Mouse (Mus musculus): ENCODE measurements at regions not wholly inside any gene's neighbourhood (a gene's known extent, or its start where the extent isn't known, plus 50 kb on each side); places are given as distances from the start of the nearest gene placed in this dataset.
A peak's percentile ranks its signal among the peaks of the same experiment; 100 is the strongest.

- no peak for TF ChIP-seq CTCF (IDR thresholded peaks at IDR 0.05)
- no peaks in the 10 kb centered on the region for H3K27me3 ChIP-seq
- ChIA-PET POLR2A (no interaction called here), CTCF (no interaction called here)
- DNase-seq (ENCODE audit: low read depth, low spot score) (peak; percentile 44), ATAC-seq (peak; percentile 83)
- in situ Hi-C loops (cut with MboI; ENCODE audit: low pct_unique_long_range_greater_than_20kb) = loop anchor here (10.0 kb wide), 1 partner anchor 129 kb away; no protein-coding TSS in a partner anchor
Observed at GRCm38 (mm10) chr7:70703784-70704183, 337.2 kb upstream of the Nr2f2 start.

DNA sequence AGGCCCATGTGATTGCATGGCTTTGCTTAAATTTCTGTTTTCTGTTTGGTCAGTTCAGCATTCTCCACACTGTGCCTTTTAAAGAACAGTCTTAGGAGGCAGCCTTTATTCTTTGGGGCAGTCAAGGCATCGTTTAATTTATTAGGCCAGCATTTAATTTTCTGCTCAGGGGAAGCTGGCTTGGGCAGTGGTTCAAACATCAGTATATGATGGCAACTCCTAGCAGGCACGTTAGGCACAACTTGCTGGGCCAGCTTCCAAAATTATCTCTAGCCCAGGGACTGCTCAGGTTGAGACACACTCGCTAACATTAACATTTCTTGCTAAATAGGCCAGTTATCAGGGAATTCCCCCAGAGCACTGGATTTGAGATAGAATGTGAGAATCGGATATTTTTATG lies 333.9 kb upstream of the Nr2f2 start:
- CTCF ChIA-PET = no interaction called here
- POLR2A ChIA-PET = no interaction called here
- in situ Hi-C loops (cut with MboI; ENCODE audit: low pct_unique_long_range_greater_than_20kb) = loop anchor here (10.0 kb wide), 1 partner anchor 126 kb away; no protein-coding TSS in a partner anchor
- DNase-seq (ENCODE audit: low read depth, low spot score) = no peak
- no peak for ATAC-seq
- no peaks in the 10 kb centered on the region for H3K27me3 ChIP-seq
- TF ChIP-seq CTCF (IDR thresholded peaks at IDR 0.05) = no peak

DNA sequence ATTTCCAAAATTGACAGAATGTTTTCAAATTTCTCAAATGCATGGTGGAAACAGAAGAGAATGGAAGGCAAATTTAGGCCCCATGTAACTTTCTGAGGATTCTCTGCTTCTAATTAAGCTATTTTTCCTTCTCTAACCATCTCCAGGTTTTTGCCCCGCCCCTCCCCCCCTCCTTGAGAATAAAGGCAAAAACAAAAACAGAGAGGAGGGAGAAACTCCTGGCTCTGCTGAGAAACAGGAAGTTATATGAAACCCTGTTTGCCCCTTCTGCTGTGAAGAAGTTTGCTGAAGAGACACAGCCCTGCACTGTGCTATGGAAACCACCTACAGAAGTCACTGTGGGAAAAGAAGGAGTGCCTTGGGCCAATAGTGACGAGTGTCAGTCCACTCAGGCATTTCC lies 332.9 kb upstream of the Nr2f2 start:
- ATAC-seq = no peak
- H3K27me3 ChIP-seq = no peaks in the 10 kb centered on the region
- ChIA-PET CTCF (no interaction called here), POLR2A (no interaction called here)
- DNase-seq (ENCODE audit: low read depth, low spot score) = no peak
- in situ Hi-C loops (cut with MboI; ENCODE audit: low pct_unique_long_range_greater_than_20kb) = no loop called here
- no peak for TF ChIP-seq CTCF (IDR thresholded peaks at IDR 0.05)

DNA sequence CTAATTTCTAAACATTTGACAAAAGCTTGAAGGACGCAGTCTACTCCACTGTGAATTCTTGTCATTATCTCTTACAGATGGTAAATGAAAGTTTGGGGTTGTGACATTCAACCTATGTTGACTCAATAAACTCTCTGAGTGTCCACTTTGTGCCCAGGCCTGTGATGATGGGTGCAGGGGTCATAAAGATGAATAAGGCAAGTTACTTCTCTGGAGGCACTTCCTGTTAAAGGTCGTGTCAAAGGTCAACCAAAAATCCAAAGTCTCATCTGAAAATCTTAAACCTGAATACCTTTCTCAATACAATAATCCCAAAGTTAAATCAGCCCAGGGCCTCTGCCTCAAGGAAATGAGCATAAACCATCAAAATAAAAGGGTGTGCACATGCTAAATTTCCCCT lies 332.5 kb upstream of the Nr2f2 start:
- no peak for ATAC-seq
- no peak for TF ChIP-seq CTCF (IDR thresholded peaks at IDR 0.05)
- no peaks in the 10 kb centered on the region for H3K27me3 ChIP-seq
- POLR2A ChIA-PET = no interaction called here
- CTCF ChIA-PET = no interaction called here
- in situ Hi-C loops (cut with MboI; ENCODE audit: low pct_unique_long_range_greater_than_20kb) = no loop called here
- DNase-seq (ENCODE audit: low read depth, low spot score) = no peak

GRCm38 (mm10) chr7:70692160-70692559 lies 325.6 kb upstream of the Nr2f2 start:
- no peaks in the 10 kb centered on the region for H3K27me3 ChIP-seq
- ATAC-seq (no peak), DNase-seq (ENCODE audit: low read depth, low spot score) (no peak)
- ChIA-PET CTCF (no interaction called here), POLR2A (no interaction called here)
- no peak for TF ChIP-seq CTCF (IDR thresholded peaks at IDR 0.05)
- in situ Hi-C loops (cut with MboI; ENCODE audit: low pct_unique_long_range_greater_than_20kb) = no loop called here

DNA sequence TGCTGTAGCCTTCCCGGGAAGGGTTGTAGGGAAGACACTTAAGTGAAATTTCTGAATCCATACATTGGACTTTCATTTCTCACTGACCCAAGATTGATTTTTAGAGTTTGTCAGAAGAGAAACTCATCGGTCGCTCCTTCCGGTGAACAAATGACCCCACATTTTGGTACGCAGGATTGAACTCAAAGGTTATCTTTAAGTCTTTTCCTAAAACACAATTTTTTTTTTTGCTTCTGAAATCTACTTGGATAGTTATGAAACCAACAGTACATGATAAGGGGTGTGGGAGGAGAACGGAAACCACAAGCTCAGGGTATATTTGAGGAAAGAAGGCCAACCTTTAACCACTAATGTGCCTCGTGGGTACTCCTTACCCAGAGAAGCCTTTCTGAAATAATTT lies 324.3 kb upstream of the Nr2f2 start:
- DNase-seq (ENCODE audit: low read depth, low spot score) (no peak), ATAC-seq (no peak)
- in situ Hi-C loops (cut with MboI; ENCODE audit: low pct_unique_long_range_greater_than_20kb) = no loop called here
- ChIA-PET POLR2A (no interaction called here), CTCF (no interaction called here)
- TF ChIP-seq CTCF (IDR thresholded peaks at IDR 0.05) = no peak
- H3K27me3 ChIP-seq = no peaks in the 10 kb centered on the region

- TF ChIP-seq CTCF (IDR thresholded peaks at IDR 0.05) = no peak
- CTCF ChIA-PET = no interaction called here
- no peaks in the 10 kb centered on the region for H3K27me3 ChIP-seq
- DNase-seq (ENCODE audit: low read depth, low spot score) = no peak
- ATAC-seq = no peak
- in situ Hi-C loops (cut with MboI; ENCODE audit: low pct_unique_long_range_greater_than_20kb) = no loop called here
- POLR2A ChIA-PET = no interaction called here
Observed at GRCm38 (mm10) chr7:70669065-70669464, 302.5 kb upstream of the Nr2f2 start.

DNA sequence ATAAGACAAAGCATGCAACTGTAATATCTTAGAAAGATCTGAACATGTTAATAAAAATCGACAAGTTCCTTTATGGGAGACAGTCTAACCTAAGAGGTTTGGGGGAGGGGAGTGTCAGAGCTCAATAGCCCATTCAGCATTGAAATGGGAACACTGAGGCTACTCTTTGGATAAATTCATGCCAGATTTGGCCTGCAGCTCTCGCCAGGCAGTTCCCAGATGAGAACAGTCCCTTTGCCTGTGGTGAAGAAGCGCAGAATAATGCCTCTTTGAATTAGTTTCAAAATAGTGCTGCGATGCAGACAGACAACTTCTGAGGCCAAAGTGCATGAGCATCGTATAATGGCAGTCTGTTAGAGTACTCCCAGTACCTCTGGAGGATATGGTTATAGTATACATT lies 293.6 kb upstream of the Nr2f2 start:
- ATAC-seq (no peak), DNase-seq (ENCODE audit: low read depth, low spot score) (no peak)
- in situ Hi-C loops (cut with MboI; ENCODE audit: low pct_unique_long_range_greater_than_20kb) = no loop called here
- TF ChIP-seq CTCF (IDR thresholded peaks at IDR 0.05) = no peak
- ChIA-PET POLR2A (no interaction called here), CTCF (no interaction called here)
- H3K27me3 ChIP-seq = no peaks in the 10 kb centered on the region

- POLR2A ChIA-PET = no interaction called here
- no peaks in the 10 kb centered on the region for H3K27me3 ChIP-seq
- ATAC-seq (no peak), DNase-seq (ENCODE audit: low read depth, low spot score) (no peak)
- CTCF ChIA-PET = no interaction called here
- in situ Hi-C loops (cut with MboI; ENCODE audit: low pct_unique_long_range_greater_than_20kb) = no loop called here
- TF ChIP-seq CTCF (IDR thresholded peaks at IDR 0.05) = no peak
Observed at GRCm38 (mm10) chr7:70649760-70650377, 283.3 kb upstream of the Nr2f2 start.

- DNase-seq (ENCODE audit: low read depth, low spot score) (no peak), ATAC-seq (no peak)
- POLR2A ChIA-PET = interaction anchor here (1.0 kb wide), 1 partner anchor 11 kb away, joined by 3 read pairs; no protein-coding TSS in a partner anchor
- no peak for TF ChIP-seq CTCF (IDR thresholded peaks at IDR 0.05)
- CTCF ChIA-PET = no interaction called here
- no peaks in the 10 kb centered on the region for H3K27me3 ChIP-seq
- in situ Hi-C loops (cut with MboI; ENCODE audit: low pct_unique_long_range_greater_than_20kb) = no loop called here
Observed at GRCm38 (mm10) chr7:70646801-70647200, 280.3 kb upstream of the Nr2f2 start.

DNA sequence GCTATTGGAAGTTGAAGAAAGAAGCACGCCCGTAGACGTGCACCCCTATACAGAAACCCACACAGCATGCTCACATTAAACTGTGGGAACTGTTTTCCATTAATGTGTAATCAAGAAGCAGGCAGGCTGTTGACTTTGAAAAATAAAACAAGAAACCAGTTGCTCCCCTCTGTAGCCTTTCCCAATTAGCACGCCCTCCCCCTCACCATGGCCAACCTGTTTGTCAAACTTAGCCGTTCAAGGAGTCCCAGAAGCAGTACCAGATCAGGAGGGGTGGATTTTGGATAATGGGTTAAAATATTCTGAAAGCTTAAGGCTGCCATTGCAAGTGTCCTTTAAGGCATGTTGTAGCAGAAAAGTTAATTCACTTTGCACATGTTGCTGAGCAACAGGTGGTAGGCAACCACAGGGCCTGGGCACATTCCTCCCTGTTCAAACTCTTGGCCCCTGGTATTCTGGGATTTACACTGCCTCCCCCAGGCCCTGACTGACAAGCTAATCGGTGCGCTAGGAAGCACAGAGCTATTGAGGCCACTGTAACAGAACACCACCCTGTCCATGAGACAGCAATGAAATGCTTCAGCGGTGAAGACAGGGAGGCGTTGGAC lies 277.3 kb upstream of the Nr2f2 start:
- DNase-seq (ENCODE audit: low read depth, low spot score) (peak; percentile 25), ATAC-seq (peak; percentile 96)
- TF ChIP-seq CTCF (IDR thresholded peaks at IDR 0.05) = no peak
- ChIA-PET CTCF (interaction anchor here (0.6 kb wide), 1 partner anchor 63 kb away, joined by 3 read pairs; no protein-coding TSS in a partner anchor), POLR2A (interaction anchor here (1.0 kb wide), 1 partner anchor 69 kb away, joined by 3 read pairs; no protein-coding TSS in a partner anchor)
- H3K27me3 ChIP-seq = no peaks in the 10 kb centered on the region
- in situ Hi-C loops (cut with MboI; ENCODE audit: low pct_unique_long_range_greater_than_20kb) = no loop called here

DNA sequence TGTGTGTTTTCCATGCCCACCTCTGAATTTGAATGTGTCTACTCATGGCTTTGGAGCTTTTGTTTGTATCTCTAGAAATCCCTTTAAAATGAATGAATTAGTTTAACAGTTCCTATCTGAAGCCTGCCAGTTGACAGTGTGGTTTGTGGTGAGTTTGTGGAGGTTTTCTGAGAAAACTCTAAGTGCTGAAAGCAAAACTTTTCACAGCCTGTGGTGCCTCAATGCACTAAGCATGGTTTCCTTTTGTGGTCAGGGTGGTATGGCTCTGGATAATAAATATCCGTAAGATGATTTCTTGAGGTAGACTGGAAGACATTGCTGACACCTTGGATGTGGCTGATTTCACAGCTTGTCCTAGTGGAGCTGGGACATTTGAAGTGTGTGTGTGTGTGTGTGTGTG lies 276.5 kb upstream of the Nr2f2 start:
- in situ Hi-C loops (cut with MboI; ENCODE audit: low pct_unique_long_range_greater_than_20kb) = no loop called here
- no peak for ATAC-seq
- TF ChIP-seq CTCF (IDR thresholded peaks at IDR 0.05) = no peak
- no peaks in the 10 kb centered on the region for H3K27me3 ChIP-seq
- no peak for DNase-seq (ENCODE audit: low read depth, low spot score)
- CTCF ChIA-PET = interaction anchor here (0.6 kb wide), 1 partner anchor 64 kb away, joined by 3 read pairs; no protein-coding TSS in a partner anchor
- POLR2A ChIA-PET = no interaction called here

Measured in Patski (cell line).